Mouse (Mus musculus) ovary, adult 18-20 months (tissue): Measurements from ENCODE around the gene H6pd.
A peak's percentile ranks its signal among the peaks of the same experiment; 100 is the strongest.

ENCODE experiments used
- DNase-seq: peaks from one replicate; pipeline ENCODE4 v3.0.0; 2022; ENCODE audit warnings: low spot score, mixed read lengths

The H6pd gene

DNA sequence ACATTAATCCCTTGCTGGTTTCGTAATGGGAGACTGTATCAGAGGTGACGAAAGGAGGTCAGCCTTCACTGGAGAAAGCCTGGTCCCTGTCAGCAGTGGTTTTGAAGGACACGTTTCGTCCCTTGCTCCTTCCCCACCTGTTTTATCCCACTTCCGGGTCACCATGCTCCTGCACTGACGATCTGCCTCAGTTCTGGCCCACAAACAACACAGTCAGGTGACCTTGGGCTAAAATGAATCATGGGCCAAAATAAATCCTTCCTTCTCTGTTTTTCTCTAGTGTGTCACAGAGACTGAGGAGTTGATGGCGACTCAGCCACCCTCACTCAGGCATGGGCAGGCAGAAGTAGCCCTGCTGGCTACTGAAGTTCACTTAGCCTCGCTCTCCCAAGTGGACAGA lies 33.5 kb downstream of the H6pd start:
- DNase-seq: no peak

DNA sequence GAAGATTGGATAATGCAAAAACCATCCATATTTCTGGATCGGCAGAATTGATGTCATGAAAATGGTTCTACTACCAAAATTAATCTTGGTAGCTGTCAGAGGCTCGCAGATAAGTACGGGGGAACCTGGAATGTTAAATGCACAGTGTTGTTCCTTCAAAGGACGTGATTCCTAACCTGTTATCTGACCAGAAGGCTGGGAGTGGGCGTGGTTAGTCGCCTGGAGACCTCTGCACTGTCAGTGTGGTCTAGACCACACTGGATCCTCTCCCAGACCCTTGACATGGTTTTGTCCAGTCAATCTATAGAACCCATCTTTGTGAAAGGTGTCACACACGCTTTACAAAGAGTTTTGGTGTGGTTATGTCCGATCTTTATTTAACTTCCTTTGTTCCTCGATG lies 37.4 kb downstream of the H6pd start:
- no peak for DNase-seq

DNA sequence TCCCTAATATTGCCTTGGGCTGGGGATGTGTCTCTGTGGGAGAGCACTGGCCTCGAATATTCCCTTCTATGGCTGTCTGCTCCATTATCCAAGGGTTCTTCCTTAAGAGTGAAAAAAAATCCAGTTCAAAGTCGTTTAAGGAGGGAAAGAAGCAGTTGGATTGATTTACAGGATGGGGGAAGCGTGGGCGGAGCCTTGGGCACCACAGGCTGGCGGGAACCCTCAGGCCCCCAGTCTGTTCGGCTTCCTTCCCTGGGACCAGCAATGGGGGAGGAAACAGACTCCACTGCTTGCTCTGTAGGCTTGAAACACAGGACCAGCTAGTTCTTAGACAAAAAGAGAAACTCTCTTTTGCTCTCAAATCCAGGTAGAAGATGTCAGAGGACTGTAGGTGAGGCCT lies 40.3 kb downstream of the H6pd start:
- DNase-seq: no peak

DNA sequence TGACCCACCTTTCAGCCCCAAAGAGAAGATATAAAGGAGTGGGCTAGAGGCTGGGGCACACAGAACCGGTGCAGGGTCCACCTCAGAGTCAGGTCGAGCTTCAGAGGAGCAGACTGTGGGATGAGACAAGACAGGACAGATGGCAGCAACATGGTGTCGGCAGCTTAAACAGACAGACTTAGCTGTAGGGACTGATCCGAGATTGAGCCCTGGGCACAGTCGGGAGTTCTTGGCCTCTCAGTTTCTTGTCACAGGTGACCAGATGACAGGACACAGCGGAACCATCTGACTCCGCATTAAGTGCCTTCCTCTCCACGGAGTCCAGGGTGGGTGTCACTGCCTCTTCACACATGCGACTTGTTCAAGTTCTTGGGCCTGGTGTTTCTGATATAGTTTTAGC lies 41.9 kb downstream of the H6pd start:
- DNase-seq: no peak

DNA sequence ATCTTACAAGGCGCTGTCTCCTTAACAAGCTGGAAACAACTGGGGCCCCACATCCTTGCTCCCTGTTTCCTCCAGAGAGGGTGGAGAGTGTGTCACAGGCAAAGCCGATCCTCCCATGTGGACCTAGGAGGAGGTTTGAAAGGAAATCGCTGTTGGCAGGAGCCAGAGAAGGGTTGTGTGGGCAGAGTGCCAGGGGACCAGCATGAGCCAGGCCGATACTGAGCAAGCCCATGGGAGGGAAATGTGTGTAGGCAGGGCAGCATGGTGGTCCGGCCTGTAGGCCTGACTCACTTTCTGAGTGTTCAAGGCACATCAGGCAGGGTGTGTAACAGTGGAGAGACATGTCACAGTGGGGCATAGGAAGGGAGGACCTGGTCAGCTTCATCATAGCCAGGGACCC lies 42.6 kb downstream of the H6pd start:
- DNase-seq: peak; percentile 66

DNA sequence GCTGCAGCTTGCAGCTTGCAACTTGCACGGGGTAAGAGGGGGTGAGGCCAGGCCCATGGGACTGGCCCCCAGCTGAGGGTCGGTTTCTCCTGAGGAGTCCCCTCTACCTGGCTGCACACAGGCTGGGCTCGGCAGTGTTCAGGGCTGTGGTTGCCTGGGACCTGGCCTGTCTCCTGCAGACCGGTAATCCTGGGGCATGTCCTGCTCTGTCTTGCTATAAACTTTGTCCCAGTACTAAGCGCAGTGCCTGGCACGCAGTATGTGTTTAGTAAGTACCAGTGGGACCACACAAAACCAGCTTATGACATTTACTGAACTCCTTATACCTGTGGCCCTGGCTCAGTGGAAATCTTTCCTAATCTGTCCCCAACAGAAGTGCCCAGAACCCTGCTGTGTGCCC lies 43.2 kb downstream of the H6pd start:
- no peak for DNase-seq

DNA sequence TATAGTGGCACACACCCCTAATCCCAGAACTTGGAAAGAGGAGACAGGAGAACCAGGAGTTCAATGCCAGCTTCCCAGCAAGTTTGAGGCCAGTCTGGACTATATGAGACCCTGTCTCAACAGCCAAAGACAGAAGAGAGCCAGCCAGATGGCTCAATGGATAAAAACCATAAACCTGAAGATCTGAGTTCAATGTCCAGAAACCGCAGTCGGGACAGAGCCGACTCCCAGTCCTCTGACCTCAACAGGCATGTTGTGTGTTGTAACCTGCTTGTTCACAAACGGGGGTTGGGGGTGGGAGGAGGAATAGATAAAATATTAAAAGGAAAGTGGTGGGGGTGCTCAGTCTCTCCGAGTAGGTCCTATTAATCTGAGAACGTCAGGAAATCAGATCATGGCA lies 43.6 kb downstream of the H6pd start:
- DNase-seq: no peak

DNA sequence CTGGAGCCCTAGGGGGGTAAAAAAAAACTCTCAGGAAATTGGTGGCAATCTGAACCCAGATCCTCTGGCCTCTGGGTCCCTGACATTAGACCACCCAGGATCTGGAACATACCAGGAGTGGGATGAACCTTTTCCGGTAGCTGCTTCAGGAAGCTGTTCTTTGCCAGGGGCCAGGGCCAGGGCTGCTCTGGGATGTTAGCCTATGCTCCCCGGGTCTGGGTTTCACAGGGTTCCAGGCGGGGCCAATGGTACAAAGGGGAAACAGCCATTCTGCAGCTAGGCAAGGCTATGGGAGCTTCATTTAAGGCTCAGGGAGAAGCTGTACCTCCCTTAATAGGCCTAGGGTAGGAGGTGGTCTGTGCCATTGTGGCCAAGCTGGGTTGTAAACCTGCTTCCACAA lies 44.1 kb downstream of the H6pd start:
- no peak for DNase-seq

DNA sequence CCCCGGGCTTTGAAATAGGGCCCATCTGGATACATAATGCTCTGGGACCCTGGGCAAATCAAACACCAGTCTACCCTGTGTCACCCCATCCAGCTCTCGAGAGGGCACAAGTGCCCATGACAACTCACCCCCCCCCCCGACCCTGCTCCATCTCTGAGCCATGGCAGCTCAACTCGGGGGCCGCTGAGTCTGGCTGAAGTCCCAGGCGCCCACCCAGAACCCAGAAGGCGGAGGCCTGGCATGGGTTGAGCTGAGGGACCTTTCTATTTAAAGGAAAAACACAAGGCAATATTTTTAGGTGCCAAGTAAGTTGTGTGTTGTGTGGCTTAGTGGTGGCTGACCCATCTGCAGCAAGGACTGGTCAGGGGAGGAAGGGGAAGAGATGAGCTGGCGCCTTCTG lies 44.5 kb downstream of the H6pd start:
- DNase-seq: no peak

DNA sequence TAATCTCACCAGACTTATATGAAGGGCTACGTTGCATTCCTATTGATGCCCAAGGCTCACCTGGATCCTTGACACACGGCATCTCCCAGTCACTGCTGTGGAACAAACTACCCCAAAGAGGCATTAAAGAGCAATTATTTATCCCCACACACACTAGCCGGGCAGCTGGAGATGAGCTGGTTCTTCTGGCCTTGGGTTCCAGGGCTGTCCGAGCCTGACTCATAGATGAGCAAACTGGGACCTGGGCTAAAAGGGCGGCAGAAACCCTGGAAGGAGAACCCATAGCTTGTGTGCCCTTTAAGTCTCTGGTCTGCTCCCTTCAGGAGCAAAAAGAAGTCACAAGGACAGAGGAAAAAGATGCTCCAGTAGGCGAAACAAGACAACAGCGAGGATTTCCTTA lies 48.4 kb downstream of the H6pd start:
- no peak for DNase-seq

DNA sequence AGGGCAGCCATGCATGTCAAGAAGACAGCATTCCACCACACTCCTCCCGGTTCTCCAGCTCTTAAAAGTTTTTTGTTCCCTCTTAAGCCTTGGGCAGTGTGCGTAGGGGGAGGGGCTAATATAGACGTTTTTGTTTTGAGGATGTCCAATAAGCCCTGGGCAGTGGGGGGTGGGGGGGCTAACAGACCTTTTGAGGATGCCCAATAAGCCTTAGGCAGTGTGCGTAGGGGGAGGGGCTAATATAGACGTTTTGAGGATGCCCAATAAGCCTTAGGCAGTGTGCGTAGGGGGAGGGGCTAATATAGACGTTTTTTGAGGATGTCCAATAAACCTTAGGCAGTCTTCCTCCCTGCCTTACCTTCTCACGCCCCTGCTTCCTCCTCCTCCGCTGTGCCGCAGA lies 49.0 kb downstream of the H6pd start:
- DNase-seq: no peak

DNA sequence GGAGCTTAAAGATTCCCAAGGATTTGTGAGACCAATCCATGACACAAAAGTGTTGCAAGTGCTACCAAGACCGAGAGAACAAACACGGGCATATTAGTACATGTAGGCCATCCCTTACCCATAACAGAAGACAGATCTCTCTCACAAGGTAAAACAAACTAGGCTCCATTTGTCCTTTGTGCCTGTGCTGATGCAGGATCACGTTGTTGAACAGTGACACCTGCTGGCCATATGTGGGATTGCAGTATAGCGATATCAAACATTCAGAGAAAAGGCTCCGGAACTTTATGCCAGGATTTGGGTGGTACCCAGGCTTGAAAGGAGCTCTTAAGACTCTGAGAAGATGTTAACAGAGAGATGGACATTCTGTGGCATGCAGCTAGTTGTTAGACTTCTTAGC lies 50.3 kb downstream of the H6pd start:
- DNase-seq: no peak

DNA sequence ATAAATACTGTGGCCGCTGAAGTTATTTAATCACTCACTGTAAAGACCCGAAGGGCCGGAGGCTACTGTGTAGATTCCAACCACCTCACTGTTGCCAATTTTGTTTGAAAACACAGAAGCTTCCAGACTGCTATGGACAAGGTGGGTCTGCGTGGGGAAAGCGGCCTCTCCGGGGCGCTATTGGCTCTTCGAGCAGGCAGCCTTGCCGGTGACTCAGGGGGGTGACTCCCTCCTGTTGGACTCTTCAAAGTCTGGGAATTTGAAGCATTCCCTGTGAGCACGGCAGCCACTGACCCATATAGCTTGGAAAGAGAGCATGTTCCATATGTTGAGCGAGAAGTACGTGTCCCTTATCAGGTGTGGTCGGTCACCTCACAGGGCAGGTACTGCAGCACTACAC lies 52.8 kb downstream of the H6pd start:
- DNase-seq: no peak

DNA sequence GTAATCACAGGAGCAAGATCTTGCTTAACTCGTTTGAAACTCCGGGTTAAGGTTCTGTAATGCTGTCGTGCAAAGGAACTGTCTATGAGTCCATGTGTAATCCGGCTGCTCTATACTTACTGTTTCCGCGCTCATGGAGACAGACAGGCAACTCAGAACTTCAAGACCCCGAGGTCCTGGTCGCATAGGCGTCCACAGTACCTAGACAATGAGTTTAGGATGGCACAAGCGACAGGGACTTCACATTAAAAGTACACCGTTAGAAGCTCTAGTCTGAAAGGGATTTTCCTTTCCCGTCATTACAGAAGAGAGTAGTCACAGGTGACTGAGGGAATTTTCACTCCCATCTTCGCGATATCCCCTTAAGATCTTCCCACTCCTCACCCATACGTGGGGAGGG lies 53.2 kb downstream of the H6pd start:
- DNase-seq: no peak

DNA sequence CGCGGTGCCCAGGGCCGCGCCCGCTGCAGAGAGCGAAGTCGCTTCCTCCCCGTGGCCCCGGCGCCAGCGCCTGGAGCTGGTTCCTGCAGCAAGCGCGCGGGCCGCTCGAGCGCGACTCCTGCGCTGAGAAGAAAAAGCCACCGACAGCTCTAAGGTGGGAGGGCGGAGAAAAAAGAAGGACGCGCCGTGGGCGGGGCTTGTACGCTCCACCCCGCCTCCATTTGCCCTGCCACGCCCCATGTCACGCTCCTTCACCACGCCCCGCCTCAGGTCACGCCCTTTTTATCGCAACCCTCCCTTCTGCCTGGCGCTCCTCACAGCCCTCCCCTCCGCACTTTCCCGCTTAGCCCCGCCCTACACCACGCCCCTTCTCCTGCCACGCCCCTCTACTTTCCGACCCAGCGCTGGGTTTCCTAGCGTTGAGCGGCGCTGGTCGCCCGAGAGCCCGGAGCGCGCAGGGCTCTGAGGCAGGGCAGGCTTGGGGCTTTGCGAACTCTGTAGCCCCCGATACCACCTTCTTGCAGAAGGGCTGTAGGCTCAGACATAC lies 53.9 kb downstream of the H6pd start, which contains the start of gene Spsb1:
TSS of gene Spsb1 (minus strand) at position 151 of the 547 bp plus-strand sequence.
- peak; percentile 96 for DNase-seq

DNA sequence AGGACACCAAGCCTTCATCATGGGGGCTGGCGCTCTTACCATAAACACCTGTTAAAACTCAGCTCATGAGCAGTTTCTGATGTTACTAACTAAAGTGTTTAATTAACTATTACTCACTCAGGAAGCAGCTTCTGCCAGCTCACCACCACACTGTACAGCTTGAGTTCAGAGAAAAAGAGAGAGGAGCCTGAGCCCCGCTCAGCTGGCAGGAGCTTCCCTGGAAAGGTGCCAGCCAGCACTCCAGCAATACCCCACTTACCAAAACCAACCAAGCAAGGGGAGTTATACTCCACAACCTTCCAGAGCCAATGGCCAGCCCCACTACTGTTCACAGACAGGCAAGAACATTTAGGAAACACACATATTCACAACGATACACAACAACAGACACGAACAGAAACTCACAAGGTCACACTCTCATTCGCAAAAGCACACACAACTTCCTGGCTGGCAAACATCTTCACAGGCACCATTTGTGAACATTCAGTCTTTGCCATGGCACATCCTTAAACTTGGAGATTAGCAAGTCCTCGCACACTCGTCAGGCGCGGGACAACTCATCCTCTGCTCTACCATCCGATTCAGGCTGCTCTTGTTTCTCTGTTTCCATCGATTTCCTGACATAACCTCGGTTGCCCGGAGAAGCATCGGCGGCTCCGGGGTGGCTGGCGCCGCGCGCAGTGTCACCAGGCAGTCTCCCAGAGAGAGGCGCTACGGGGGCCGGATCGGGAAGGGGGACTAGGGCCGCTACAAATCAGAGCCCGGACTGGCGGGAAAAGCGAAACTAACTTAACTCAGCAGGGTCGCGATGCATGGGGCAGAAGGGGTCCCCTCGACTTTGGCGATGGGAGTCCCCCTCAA lies 55.0 kb downstream of the H6pd start:
- DNase-seq: no peak

DNA sequence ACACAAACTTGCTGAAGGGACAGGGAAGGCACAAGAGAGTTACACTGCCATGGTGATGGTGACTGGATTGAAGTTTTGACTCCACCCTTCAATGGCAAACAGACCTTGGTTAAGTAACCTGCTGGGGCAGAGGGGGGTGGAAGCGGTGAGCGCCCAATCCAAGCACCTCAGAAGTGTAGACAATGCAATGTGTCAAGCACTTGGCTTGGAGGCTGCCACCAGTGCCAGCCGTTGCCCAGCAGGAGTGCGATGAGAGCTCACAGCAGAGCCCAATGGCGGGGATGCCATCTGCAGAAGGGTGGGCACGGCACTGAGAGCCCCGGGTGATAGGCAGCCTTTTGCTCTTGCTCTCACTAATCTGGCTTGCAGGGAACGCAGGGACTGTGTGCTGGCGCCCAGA lies 56.6 kb downstream of the H6pd start:
- DNase-seq: no peak

DNA sequence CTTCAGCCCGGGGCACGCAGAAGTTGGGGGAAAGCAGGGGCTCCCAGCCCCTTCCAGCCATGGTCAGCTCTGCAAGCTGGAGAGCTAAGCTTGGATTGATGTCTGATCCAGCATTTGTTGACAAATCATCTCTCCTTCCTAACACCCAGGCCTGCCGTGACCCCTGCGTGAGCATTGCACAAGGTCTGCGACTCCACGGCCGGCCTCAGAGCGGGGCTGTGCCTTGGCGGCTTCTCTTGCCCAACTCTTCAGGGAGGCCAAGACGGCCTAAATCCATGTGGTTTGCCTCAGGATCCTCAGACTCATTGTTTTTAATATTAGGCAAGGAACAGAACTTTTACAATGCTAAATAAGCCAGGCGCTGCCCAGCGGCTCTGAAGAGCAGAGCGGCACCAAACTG lies 57.6 kb downstream of the H6pd start:
- peak; percentile 58 for DNase-seq

DNA sequence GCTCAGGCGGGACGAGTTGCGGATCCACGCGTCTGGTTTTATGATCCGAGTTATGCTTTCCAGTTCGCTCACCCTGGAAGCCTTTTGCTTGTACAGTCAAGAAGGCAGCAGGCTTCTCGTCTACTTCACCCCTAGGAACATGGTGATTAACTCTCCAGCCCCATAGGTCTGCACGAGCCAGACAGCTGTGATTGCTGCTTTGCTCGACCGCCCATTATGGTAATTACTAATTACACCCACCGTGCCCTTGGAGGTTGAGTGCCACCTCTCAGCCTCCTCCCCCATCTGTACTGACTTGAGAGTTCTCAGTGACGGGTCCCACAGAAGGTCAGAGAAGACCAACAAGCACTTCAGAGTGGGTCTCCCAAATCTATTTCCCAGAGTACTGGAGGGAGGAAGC lies 59.1 kb downstream of the H6pd start:
- DNase-seq: no peak

DNA sequence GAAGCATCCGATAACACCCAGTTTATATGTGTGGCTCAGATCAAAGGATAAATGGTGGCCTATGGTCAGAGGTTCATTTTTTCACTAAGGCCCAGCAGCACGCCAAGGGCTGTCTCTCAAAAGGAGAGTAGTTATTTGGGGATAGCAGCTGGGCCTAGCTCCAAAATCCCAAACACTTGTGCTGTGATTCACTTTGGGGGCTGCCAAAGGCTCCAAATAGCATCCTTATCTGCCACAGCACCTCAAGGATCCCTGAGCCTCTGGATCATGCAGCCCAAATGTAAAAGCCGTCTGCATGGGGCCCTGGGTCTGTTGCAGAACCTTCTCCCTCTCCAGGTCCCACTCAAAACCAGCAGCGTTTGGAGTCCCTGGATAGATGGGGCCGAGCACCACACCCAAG lies 60.7 kb downstream of the H6pd start:
- no peak for DNase-seq

DNA sequence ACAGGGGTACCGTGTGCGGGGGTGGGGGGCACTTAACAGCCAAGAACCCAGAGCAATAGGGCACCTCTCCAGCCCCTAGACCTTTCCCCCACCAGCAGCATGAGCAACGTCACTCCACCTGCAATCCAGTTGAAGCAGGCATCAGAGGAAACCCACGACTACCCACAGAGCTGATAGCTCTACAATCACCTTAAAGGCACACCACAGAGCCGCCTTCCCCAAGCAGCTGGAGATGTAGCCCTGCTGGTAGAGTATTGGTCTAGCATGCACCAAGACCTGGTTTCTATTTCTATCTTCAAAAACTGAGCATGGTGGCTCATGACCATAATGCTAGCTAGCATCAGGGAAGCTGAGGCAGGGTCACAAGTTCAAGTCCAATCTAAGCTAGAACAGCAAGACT lies 61.4 kb downstream of the H6pd start:
- DNase-seq: no peak

DNA sequence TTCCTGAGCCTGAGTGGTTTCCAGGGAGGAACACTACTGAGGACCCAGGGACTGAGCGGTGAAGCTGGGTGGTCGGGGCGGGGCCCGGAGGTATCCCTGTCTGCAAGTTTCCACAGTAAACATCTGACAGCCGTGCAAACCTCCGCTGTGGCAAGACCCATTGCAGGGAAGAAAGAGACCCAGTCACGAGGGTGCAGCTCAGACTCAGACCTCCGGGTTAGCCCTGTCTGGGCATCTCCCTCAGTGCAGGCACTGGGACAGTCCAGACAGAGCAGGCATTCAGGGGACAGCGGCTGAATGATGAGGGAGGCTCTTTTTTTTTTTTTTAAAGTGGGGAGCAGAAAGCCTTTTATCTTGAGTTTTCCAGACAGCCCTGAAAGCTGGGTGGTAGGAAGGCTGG lies 63.6 kb downstream of the H6pd start:
- no peak for DNase-seq

DNA sequence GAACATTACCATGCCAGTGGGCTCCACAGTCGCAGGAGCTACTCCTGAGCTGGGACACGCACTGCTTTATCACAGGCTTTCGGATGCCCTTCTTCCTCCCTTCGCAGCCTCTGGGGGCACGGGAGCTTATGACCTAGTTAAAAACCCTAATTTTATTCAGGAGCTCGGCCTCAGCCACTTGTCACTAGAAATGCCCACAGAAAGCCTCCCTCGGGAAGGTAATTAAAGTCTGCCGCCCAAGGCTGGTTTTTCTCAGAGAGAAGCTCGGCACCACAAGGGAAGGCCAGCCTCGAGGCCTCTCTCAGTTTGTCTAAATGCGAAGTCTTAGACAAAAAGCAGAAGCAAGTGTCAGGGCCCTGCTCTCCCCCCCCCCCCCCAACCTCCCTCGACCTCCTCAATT lies 64.6 kb downstream of the H6pd start:
- DNase-seq: no peak
